ENCODE assay signal across 8 mouse cellular contexts in genomic region chr16:20185368-20185767, GRCm38 (mm10). TPM values are rescaled to one million over a fixed set of nuclear protein-coding genes. Genes with fewer than 3 reads are reported as not detected.
DNase-seq lines count a peak whose midpoint lies in the region; ATAC-seq lines count a peak whose summit lies in the region.

No protein-coding gene starts in this region.

- peaks cover 19% of the 10 kb centered on the region; the same call in 1 of the 2 replicates for H3K36me3 ChIP-seq in liver, embryonic 11.5 days (ENCODE audit: control insufficient read depth, insufficient read depth, low read length)

- no peak overlapping the region for H3K27ac ChIP-seq in liver, embryonic 11.5 days (ENCODE audit: low read depth, low read length)

- no peaks in the 10 kb centered on the region for H3K9me3 ChIP-seq in liver, embryonic 11.5 days (ENCODE audit: control insufficient read depth, low read length)

- H3K9ac ChIP-seq in liver, embryonic 11.5 days (ENCODE audit: low read depth, low read length), result no peak overlapping the region

- no peak overlapping the region for H3K4me2 ChIP-seq in liver, embryonic 11.5 days

- no peak overlapping the region for H3K4me3 ChIP-seq in liver, embryonic 11.5 days (ENCODE audit: low read depth, low read length)

- H3K4me1 ChIP-seq in liver, embryonic 11.5 days (replicated peaks; ENCODE audit: control insufficient read depth, insufficient read depth, low read length), result no peaks in the 10 kb centered on the region

- ATAC-seq in liver, embryonic 11.5 days (replicated peaks; ENCODE audit: low FRiP score), result no peak

- WGBS in liver, embryonic 11.5 days, result 64% methylated on average over 2 of the region's 2 CpGs

- DNase-seq in embryo, embryonic 10.5 days (ENCODE audit: low spot score), result peak; percentile 38
- DNase-seq in embryo, embryonic 10 days (ENCODE audit: low spot score), result no peak
- DNase-seq in liver (peak; percentile 21), adipocyte (ENCODE audit: low spot score) (peak; percentile 79)
- no peak for DNase-seq in liver, embryonic 11.5 days (ENCODE audit: low spot score)
- peak; percentile 14 for DNase-seq in mesoderm, embryonic 11.5 days (ENCODE audit: low read depth, low spot score)
- no peak for DNase-seq in right cerebral cortex, postnatal 10 days (ENCODE audit: low spot score in 2 of 2)
- DNase-seq in left cerebral cortex, postnatal 36 days (ENCODE audit: low spot score in 2 of 2), result no peak

- no peaks in the 10 kb centered on the region for H3K27me3 ChIP-seq in liver, embryonic 11.5 days (replicated peaks; ENCODE audit: control insufficient read depth, insufficient read depth, low read length)

- intact Hi-C loops in left cerebral cortex, postnatal 36 days (cut with DNase I), result loop anchor here (5.0 kb wide), 1 partner anchor 458 kb away; no protein-coding TSS in a partner anchor

RNA-seq across cellular contexts. Expression of gene Yeats2, which starts 44.5 kb away (rescaled TPM):
- polyA plus RNA-seq in liver, embryonic 11.5 days (2014; fragmentation: Nextera tagmentation; extraction: Ambion mirVana), result 26.3 and 26.8 TPM in 2 replicates
- total RNA-seq in left cerebral cortex, postnatal 36 days (2021), result 10 to 100 TPM; 28.9 to 41.3 TPM

RNA-seq across cellular contexts. Expression of gene Map6d1, which starts 55.8 kb away (rescaled TPM):
- polyA plus RNA-seq in liver, embryonic 11.5 days (2014; fragmentation: Nextera tagmentation; extraction: Ambion mirVana), result 0.27 and 0.31 TPM in 2 replicates
- 10 to 100 TPM; 44.8 to 53.3 TPM for total RNA-seq in left cerebral cortex, postnatal 36 days (2021)

Comparison
In these comparisons a context has a peak if more than half of its experiments do, and no peak if none do; other contexts are left out.
1. DNase-seq: peak in embryo, embryonic 10.5 days (single experiment), liver (single experiment), adipocyte (single experiment) and mesoderm, embryonic 11.5 days (single experiment); none in embryo, embryonic 10 days (single experiment), liver, embryonic 11.5 days (single experiment), right cerebral cortex, postnatal 10 days (0 of 2) and left cerebral cortex, postnatal 36 days (0 of 2).